Mouse (Mus musculus) thymus, adult 2 months (tissue): ENCODE results near the gene Nat8f4.

Experiments
- CTCF ChIP-seq: fragments of 200-500 bp; IDR thresholded peaks from 2 replicates; pipeline ENCODE4 v1.5.1; 2012; ENCODE audit warnings: mild to moderate bottlenecking, control low read depth, low read length, moderate library complexity, borderline replicate concordance; ENCODE audit not compliant: control insufficient read depth, poor library complexity, insufficient read depth; ENCODE audit errors: extremely low read depth
- POLR2A ChIP-seq: fragments of 200-500 bp; IDR thresholded peaks from 2 replicates; pipeline ENCODE4 v1.6.1; 2012; ENCODE audit warnings: mild to moderate bottlenecking, low read length, control low read depth, moderate library complexity; ENCODE audit not compliant: control insufficient read depth, poor library complexity, insufficient read depth; ENCODE audit errors: extremely low read depth

GRCm38 (mm10) chr6:85853481-85853880 is 51.2 kb downstream of the Nat8f4 start:
- TF ChIP-seq CTCF (no peak), POLR2A (no peak)
